Mouse (Mus musculus): Measurements from ENCODE around the gene Crocc. TPM values are rescaled to one million over a fixed set of nuclear protein-coding genes. Genes with fewer than 3 reads are reported as not detected.
A peak's percentile ranks its signal among the peaks of the same experiment; 100 is the strongest.

Gene Crocc
- polyA plus RNA-seq, 1 experiment from 2014 or later: 0.47 TPM

DNA sequence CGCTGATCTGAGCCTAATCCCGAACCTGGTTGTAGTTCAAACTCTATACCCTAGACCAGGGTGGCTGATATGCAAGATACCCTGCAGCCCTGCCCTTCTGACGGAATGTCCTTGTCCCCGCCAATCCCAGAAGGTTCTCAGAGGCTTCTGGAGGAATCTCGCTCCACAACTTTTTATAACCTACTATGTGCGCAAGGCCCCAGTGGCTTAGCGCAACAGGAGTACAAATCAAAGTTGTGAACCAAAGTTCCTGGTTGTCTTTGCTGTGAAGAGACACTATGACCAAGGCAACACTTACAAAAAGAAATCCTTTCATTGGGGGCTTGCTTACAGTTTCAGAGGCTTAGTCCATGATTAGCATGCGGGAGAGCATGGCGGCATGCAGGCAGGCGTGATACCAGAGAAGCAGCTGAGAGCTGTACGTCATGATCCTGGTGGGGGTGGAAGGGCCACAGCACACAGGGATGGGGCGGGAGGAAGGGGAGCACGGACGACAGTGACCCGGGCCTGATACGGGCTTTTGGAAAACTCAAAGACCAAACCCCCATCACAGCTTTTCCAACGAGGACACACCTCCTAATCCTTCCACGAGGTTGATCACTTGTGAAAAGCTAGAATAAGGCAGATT, 18.3 kb upstream of the Crocc start:
- ATAC-seq (no peak), DNase-seq (no peak)
- Histone ChIP-seq H3K36me3 (replicated peaks; ENCODE audit: insufficient read depth, low read length) (peaks cover 4% of the 10 kb centered on the region; the same call in 1 of the 2 replicates), H3K27ac (ENCODE audit: low read depth) (no peak overlapping the region), H3K4me3 (ENCODE audit: low read depth, low read length) (no peak overlapping the region; the same call in 1 of the 2 replicates), H3K4me2 (ENCODE audit: low read depth, low read length) (no peak overlapping the region), H3K4me1 (ENCODE audit: insufficient read depth) (peaks cover 29% of the 10 kb centered on the region), H3K9ac (replicated peaks) (no peak overlapping the region), H3K9me3 (ENCODE audit: low read length) (no peaks in the 10 kb centered on the region), H3K27me3 (ENCODE audit: insufficient read depth, low read length) (no peaks in the 10 kb centered on the region)
- TF ChIP-seq CTCF (IDR thresholded peaks at IDR 0.05; ENCODE audit: low read depth) (no peak), EP300 (IDR thresholded peaks at IDR 0.05; ENCODE audit: low read depth) (no peak)
- 72% methylated on average over 18 of the region's 18 CpGs for WGBS (ENCODE audit: insufficient replicate concordance)

DNA sequence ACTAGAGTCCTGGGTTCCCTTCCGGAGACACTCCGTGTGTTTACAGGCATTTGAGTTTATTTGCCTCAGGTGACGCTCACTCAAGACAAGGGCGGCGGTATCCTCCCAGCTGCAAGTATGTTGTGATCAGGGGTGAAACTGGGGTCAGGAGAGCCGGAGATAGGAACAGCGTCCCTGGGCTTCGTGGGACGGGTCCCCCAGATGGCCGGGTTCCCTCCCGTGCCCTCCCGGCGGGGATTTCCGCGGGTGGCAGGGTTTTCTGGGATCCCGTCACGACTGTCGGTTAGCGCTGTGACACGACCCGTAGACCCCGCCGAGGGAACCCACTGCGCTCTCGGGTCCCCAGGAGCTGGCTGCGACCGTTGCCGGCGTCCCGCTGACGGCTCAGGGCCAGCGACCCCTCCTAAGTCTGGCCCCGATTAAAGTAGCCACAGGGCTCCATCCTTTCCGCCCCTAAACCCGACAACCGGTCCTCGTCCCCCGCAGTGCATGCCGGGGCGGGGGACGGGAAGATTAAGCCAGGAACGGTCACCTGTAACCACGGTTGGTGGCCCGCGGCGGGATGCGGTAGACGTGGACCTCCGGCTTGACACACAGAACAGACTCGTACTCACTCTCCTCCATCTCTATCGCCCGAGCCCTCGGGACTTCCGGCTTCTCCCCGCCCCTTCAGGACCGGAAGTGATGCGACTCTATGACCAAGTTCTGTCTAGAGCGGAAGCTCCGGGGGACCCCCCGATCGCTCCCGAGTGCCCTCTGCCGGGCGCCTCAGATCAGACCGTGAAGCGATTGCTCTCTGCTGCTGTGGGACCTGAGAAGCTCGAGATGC, 17.5 kb upstream of the Crocc start, which contains the start of gene Necap2:
Gene Necap2 (minus strand): TSS at position 677 of the 829 bp plus-strand sequence.
- Histone ChIP-seq H3K9ac (replicated peaks) (peak within 1 kb of the TSS; percentile 85), H3K4me3 (ENCODE audit: low read depth, low read length) (peak within 1 kb of the TSS; percentile 79), H3K4me2 (ENCODE audit: low read depth, low read length) (peak within 1 kb of the TSS; percentile 95), H3K27ac (ENCODE audit: low read depth) (peak within 1 kb of the TSS; percentile 88), H3K4me1 (ENCODE audit: insufficient read depth) (peaks cover 37% of the 10 kb centered on the region), H3K36me3 (replicated peaks; ENCODE audit: insufficient read depth, low read length) (peaks cover 9% of the 10 kb centered on the region), H3K9me3 (ENCODE audit: low read length) (no peaks in the 10 kb centered on the region), H3K27me3 (ENCODE audit: insufficient read depth, low read length) (no peaks in the 10 kb centered on the region)
- TF ChIP-seq CTCF (IDR thresholded peaks at IDR 0.05; ENCODE audit: low read depth) (peak; percentile 92), EP300 (IDR thresholded peaks at IDR 0.05; ENCODE audit: low read depth) (peak; percentile 75)
- ATAC-seq (peak; percentile 86), DNase-seq (peak; percentile 96)
- WGBS (ENCODE audit: insufficient replicate concordance): 1% methylated on average over 67 of the region's 67 CpGs

DNA sequence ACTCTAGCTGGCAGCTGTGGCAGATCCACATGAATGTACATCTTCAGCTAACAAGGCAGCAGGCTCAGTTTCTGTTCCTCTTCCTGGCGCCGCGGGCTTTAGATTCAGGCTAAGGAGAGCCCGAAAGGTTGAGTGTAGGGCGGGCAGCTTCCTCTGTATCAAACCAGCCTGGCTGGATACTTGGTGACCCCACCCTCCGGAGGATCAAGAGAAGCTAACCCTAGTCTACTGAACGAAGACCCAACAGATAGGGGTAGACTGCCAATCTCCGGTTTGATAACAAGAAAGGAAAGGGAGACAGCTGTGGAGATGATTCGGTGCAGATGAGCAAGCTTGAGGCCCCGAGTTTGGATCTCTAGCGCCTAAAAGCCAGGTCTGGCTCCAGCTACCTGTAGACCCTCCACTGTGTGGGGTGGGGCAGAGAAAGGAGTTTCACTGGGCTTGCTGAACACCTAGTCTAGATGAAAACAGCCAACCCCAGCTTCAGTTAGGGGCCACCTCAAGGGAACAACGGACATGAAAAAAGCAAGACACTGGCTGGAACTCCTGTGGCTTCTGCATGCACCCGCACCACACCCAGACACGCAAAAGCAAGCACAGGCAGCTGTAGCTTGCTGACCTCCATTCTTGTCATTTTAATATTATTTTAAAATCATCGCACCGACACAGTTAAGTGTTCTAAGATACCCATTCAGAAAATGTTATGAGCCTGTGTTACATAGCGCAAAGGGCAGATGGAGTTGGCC, 16.6 kb upstream of the Crocc start:
- H3K27me3 ChIP-seq (ENCODE audit: insufficient read depth, low read length): no peaks in the 10 kb centered on the region
- no peaks in the 10 kb centered on the region for H3K9me3 ChIP-seq (ENCODE audit: low read length)
- no peak for TF ChIP-seq CTCF (IDR thresholded peaks at IDR 0.05; ENCODE audit: low read depth)
- peak; percentile 48; the same call in 1 of the 2 replicates for TF ChIP-seq EP300 (IDR thresholded peaks at IDR 0.05; ENCODE audit: low read depth)
- H3K27ac ChIP-seq (ENCODE audit: low read depth): peak overlapping the region; percentile 88
- H3K9ac ChIP-seq (replicated peaks): peak overlapping the region; percentile 85
- H3K4me2 ChIP-seq (ENCODE audit: low read depth, low read length): peak overlapping the region; percentile 95
- ATAC-seq (peak; percentile 33), DNase-seq (peak; percentile 68)
- H3K36me3 ChIP-seq (replicated peaks; ENCODE audit: insufficient read depth, low read length): peaks cover 16% of the 10 kb centered on the region
- peak overlapping the region; percentile 79 for H3K4me3 ChIP-seq (ENCODE audit: low read depth, low read length)
- WGBS (ENCODE audit: insufficient replicate concordance): 30% methylated on average over 17 of the region's 17 CpGs
- H3K4me1 ChIP-seq (ENCODE audit: insufficient read depth): peaks cover 38% of the 10 kb centered on the region

DNA sequence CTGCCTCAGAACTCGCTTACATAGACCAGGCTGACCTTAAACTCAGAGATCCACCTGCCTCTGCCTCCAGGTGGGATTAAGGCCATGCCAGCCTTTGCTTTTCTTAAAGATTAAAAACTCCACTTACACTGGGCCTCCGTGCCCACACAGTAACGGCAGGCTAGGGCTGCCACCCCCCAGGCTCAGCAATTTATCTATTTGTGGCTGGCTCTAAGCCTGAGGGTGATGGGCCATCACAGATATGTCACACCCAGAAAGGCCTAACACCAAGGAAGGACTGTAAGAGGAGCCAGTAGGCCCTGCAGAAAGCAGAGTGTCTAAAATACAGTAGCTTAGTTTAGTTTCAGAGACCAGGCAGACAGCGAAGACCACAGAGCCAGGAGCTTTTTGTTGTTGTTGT, 13.8 kb upstream of the Crocc start:
- WGBS (ENCODE audit: insufficient replicate concordance): 58% methylated on average over 4 of the region's 4 CpGs
- Histone ChIP-seq H3K27ac (ENCODE audit: low read depth) (peak overlapping the region; percentile 69), H3K4me1 (ENCODE audit: insufficient read depth) (peaks cover 43% of the 10 kb centered on the region), H3K27me3 (ENCODE audit: insufficient read depth, low read length) (no peaks in the 10 kb centered on the region), H3K4me3 (ENCODE audit: low read depth, low read length) (0 out of 2 replicates have a peak overlapping the region, but pooled peaks have one; percentile 8), H3K9me3 (ENCODE audit: low read length) (no peaks in the 10 kb centered on the region), H3K36me3 (replicated peaks; ENCODE audit: insufficient read depth, low read length) (peaks cover 44% of the 10 kb centered on the region), H3K4me2 (ENCODE audit: low read depth, low read length) (peak overlapping the region; percentile 57), H3K9ac (replicated peaks) (peak overlapping the region; percentile 55)
- TF ChIP-seq EP300 (IDR thresholded peaks at IDR 0.05; ENCODE audit: low read depth) (0 out of 2 replicates have a peak, but pooled peaks have one; percentile 61), CTCF (IDR thresholded peaks at IDR 0.05; ENCODE audit: low read depth) (no peak)
- ATAC-seq (peak; percentile 24; the same call in 1 of the 2 replicates), DNase-seq (no peak)

DNA sequence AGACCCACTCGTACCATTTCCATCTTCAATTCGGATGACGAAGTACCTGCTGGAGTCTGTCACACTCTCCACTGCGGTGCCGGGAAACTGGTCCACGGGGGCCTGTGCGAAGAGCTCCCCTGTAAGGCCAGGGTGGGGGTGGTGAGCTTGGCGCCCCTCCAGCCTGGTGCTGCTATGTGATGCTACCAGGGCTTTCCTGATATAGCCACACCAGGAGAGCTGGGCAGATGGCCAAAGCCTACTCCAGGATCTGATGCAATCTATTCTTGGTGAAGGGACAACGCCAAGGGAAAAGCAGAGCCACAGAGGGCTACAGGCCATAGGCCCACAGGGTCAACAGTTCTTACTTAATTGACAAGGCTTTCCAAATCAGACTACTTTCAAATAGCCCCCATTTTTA, 13.3 kb upstream of the Crocc start:
- Histone ChIP-seq H3K4me2 (ENCODE audit: low read depth, low read length) (peak overlapping the region; percentile 57), H3K36me3 (replicated peaks; ENCODE audit: insufficient read depth, low read length) (peaks cover 49% of the 10 kb centered on the region)
- WGBS (ENCODE audit: insufficient replicate concordance): 62% methylated on average over 9 of the region's 9 CpGs

More for the DNA sequence above, 13.3 kb upstream of the Crocc start:
- TF ChIP-seq EP300 (IDR thresholded peaks at IDR 0.05; ENCODE audit: low read depth) (no peak), CTCF (IDR thresholded peaks at IDR 0.05; ENCODE audit: low read depth) (no peak)
- H3K27ac ChIP-seq (ENCODE audit: low read depth): peak overlapping the region; percentile 69
- 0 out of 2 replicates have a peak overlapping the region, but pooled peaks have one; percentile 8 for H3K4me3 ChIP-seq (ENCODE audit: low read depth, low read length)
- H3K9ac ChIP-seq (replicated peaks): peak overlapping the region; percentile 55; the same call in 1 of the 2 replicates
- H3K4me1 ChIP-seq (ENCODE audit: insufficient read depth): peaks cover 46% of the 10 kb centered on the region
- peak; percentile 80 for DNase-seq
- H3K27me3 ChIP-seq (ENCODE audit: insufficient read depth, low read length): no peaks in the 10 kb centered on the region
- ATAC-seq: peak; percentile 43
- H3K9me3 ChIP-seq (ENCODE audit: low read length): no peaks in the 10 kb centered on the region

Data from liver, postnatal 0 days (tissue).